Comparison of ENCODE assay signal across 9 mouse cellular contexts in the genomic region with DNA sequence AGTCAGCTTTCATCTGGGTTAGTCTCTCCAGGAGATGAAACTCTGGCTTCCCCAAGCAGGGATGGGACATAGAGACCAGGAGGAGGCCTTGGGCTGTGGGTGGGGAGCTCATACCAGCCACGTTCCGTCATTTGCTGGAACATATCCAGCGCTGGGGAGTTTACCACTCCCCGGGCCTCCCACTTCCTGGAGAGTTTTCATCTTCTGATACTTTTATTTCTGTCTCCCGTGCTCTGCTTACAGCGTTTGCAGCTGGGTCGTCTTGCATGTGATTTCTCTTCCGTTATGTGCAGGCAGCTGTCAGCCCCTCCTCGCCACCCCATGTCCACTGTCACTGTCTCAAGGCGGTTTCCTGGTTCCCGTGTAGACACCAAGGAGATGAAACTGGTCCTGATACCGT.
A peak's percentile ranks its signal among the peaks of the same experiment; 100 is the strongest.
DNase-seq lines count a peak whose midpoint lies in the region; ATAC-seq lines count a peak whose summit lies in the region.
"Had no signal": no experiment of that assay in that cellular context is flagged by ENCODE, and none has a peak within 500 bp of the region (broad histone marks: within the 10 kb centered on the region; RNA-seq: fewer than 3 reads in every experiment).

No protein-coding gene starts in this region.

- peaks cover 60% of the 10 kb centered on the region for H3K36me3 ChIP-seq in heart, embryonic 12.5 days

- peak overlapping the region; percentile 80 for H3K27ac ChIP-seq in heart, embryonic 12.5 days (ENCODE audit: poor library complexity, severe bottlenecking)
- H3K27ac ChIP-seq: midbrain, embryonic 12.5 days had no signal

- no peaks in the 10 kb centered on the region for H3K9me3 ChIP-seq in heart, embryonic 12.5 days (replicated peaks)
- H3K9me3 ChIP-seq: midbrain, embryonic 12.5 days had no signal

- peak; percentile 73 for ATAC-seq in heart, embryonic 12.5 days (ENCODE audit: insufficient number of reproducible peaks, low FRiP score)

- 39% methylated on average over 12 of the region's 12 CpGs for WGBS in heart, embryonic 12.5 days

- 0 out of 2 replicates have a peak overlapping the region, but pooled peaks have one; percentile 8 for H3K4me3 ChIP-seq in heart, embryonic 12.5 days
- H3K4me3 ChIP-seq: midbrain, embryonic 12.5 days had no signal

- peak overlapping the region; percentile 13; the same call in 1 of the 2 replicates for H3K9ac ChIP-seq in heart, embryonic 12.5 days
- H3K9ac ChIP-seq: midbrain, embryonic 12.5 days had no signal

- peak; percentile 21 for DNase-seq in MN1 (ENCODE audit: low spot score)
- DNase-seq in adrenal gland, adult 8-10 months = peak; percentile 72
- DNase-seq in kidney, postnatal 14 days = peak; percentile 89
- DNase-seq in ovary, adult 18-20 months (ENCODE audit: low spot score) = peak; percentile 74
- no peak for DNase-seq in retina, postnatal 1 day
- DNase-seq in c-Kit-positive CD71-positive TER-119-positive erythroid progenitor cells, embryonic 14.5 days (ENCODE audit: low spot score) = no peak
- no peak for DNase-seq in layer of hippocampus, postnatal 10 days (ENCODE audit: low spot score in 2 of 2)

- peaks cover 32% of the 10 kb centered on the region for H3K4me1 ChIP-seq in heart, embryonic 12.5 days (replicated peaks)

- H3K4me2 ChIP-seq in heart, embryonic 12.5 days = peak overlapping the region; percentile 42
- H3K4me2 ChIP-seq: midbrain, embryonic 12.5 days had no signal

- no peaks in the 10 kb centered on the region for H3K27me3 ChIP-seq in heart, embryonic 12.5 days (replicated peaks)
- H3K27me3 ChIP-seq: midbrain, embryonic 12.5 days had no signal

Comparison
In these comparisons a context has a peak if more than half of its experiments do, and no peak if none do; other contexts are left out.
1. DNase-seq: peak in MN1 (single experiment), adrenal gland, adult 8-10 months (single experiment), kidney, postnatal 14 days (single experiment) and ovary, adult 18-20 months (single experiment); none in retina, postnatal 1 day (single experiment), c-Kit-positive CD71-positive TER-119-positive erythroid progenitor cells, embryonic 14.5 days (single experiment) and layer of hippocampus, postnatal 10 days (0 of 2).